Mouse (Mus musculus): ENCODE results near the gene Dscaml1. TPM values are rescaled to one million over a fixed set of nuclear protein-coding genes. Genes with fewer than 3 reads are reported as not detected.

Gene Dscaml1
- total and polyA plus RNA-seq, 2 experiments from 2014 or later = 10.5 to 47.4 TPM

DNA sequence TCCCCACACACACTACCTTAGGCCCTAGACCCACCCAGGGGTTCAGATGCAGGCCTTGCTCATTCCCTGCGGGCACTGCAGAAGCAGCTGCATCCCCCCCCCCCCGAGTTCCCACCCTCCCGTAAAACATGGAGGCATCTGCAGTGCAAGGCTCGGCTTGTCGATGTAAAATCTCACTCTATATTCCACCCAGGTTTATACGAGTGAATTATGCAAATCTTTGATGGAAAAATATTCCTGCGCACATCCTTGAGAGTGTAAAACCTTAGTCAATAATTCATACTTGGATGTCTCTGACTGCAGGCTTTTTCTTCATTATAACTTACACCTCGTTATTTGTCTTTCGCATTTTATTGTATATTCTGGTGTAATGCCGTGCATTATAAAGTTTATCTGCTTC lies 272.7 kb downstream of the Dscaml1 start:
- H3K9ac ChIP-seq (replicated peaks; ENCODE audit: low read length) = no peak overlapping the region
- WGBS = 72% methylated on average over 10 of the region's 10 CpGs
- H3K4me2 ChIP-seq (ENCODE audit: low read depth, low read length) = no peak overlapping the region
- ATAC-seq (no peak), DNase-seq (ENCODE audit: low spot score) (no peak)
- no peaks in the 10 kb centered on the region for H3K9me3 ChIP-seq (ENCODE audit: low read length)
- no peak for TF ChIP-seq CTCF (IDR thresholded peaks at IDR 0.05; ENCODE audit: low read depth)
- H3K4me3 ChIP-seq (ENCODE audit: low read length) = no peak overlapping the region
- H3K27me3 ChIP-seq (ENCODE audit: insufficient read depth, low read length) = no peaks in the 10 kb centered on the region
- H3K27ac ChIP-seq = no peak overlapping the region
- no peaks in the 10 kb centered on the region for H3K4me1 ChIP-seq (ENCODE audit: insufficient read depth, low read length)
- no peaks in the 10 kb centered on the region; the same call in 1 of the 2 replicates for H3K36me3 ChIP-seq (ENCODE audit: insufficient read depth, low read length)

DNA sequence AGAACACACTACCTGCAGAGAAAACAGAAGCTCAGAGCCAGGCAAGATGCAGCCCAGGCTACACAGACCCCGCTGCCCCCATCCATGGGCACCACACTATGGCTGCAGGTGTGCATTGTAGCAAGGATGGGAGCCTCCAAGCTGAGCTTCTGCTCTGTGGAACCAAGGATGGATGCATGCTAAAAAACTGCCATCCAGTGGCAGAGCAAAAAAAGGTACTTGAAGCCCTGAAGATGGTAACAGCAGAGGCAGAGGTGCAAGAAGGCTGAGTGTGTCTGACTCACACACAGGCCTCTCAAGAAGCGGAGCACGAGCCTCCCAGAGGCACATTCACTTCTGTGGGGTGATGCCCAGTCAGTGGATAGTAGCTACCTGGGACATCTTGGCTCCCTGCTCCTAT lies 276.8 kb downstream of the Dscaml1 start:
- H3K27me3 ChIP-seq (ENCODE audit: insufficient read depth, low read length) = no peaks in the 10 kb centered on the region
- no peak overlapping the region for H3K27ac ChIP-seq
- no peaks in the 10 kb centered on the region for H3K4me1 ChIP-seq (ENCODE audit: insufficient read depth, low read length)
- WGBS = 91% methylated on average over 3 of the region's 3 CpGs
- H3K9ac ChIP-seq (replicated peaks; ENCODE audit: low read length) = no peak overlapping the region
- H3K36me3 ChIP-seq (ENCODE audit: insufficient read depth, low read length) = no peaks in the 10 kb centered on the region; the same call in 1 of the 2 replicates
- H3K4me2 ChIP-seq (ENCODE audit: low read depth, low read length) = no peak overlapping the region
- TF ChIP-seq CTCF (IDR thresholded peaks at IDR 0.05; ENCODE audit: low read depth) = no peak
- DNase-seq (ENCODE audit: low spot score) (no peak), ATAC-seq (no peak)
- H3K9me3 ChIP-seq (ENCODE audit: low read length) = no peaks in the 10 kb centered on the region
- no peak overlapping the region for H3K4me3 ChIP-seq (ENCODE audit: low read length)

DNA sequence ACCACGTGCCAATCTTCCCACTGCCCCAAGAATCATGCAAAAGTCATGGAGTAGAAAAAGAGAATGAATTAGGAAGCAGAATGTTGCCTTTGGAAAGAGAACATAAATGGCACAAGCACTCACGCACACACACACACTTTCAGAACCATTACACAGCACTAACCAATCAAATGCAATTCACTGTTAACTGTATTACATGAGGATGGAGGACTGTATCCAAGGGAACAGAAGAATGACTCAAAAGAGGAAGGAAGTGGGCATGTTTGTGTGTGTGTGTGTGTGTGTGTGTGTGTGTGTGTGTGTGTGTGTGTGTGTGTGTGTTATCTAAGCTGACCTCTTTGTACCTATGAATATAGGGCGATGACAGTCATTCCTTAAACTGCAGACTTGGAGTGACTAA lies 278.0 kb downstream of the Dscaml1 start:
- WGBS = 75% methylated on average over 3 of the region's 3 CpGs
- Histone ChIP-seq H3K9ac (replicated peaks; ENCODE audit: low read length) (no peak overlapping the region), H3K4me1 (ENCODE audit: insufficient read depth, low read length) (no peaks in the 10 kb centered on the region), H3K4me2 (ENCODE audit: low read depth, low read length) (no peak overlapping the region), H3K27ac (no peak overlapping the region), H3K9me3 (ENCODE audit: low read length) (no peaks in the 10 kb centered on the region), H3K27me3 (ENCODE audit: insufficient read depth, low read length) (no peaks in the 10 kb centered on the region), H3K36me3 (ENCODE audit: insufficient read depth, low read length) (no peaks in the 10 kb centered on the region; the same call in 1 of the 2 replicates), H3K4me3 (ENCODE audit: low read length) (no peak overlapping the region)
- ATAC-seq = no peak
- TF ChIP-seq CTCF (IDR thresholded peaks at IDR 0.05; ENCODE audit: low read depth) = no peak
- DNase-seq (ENCODE audit: low spot score) = no peak

DNA sequence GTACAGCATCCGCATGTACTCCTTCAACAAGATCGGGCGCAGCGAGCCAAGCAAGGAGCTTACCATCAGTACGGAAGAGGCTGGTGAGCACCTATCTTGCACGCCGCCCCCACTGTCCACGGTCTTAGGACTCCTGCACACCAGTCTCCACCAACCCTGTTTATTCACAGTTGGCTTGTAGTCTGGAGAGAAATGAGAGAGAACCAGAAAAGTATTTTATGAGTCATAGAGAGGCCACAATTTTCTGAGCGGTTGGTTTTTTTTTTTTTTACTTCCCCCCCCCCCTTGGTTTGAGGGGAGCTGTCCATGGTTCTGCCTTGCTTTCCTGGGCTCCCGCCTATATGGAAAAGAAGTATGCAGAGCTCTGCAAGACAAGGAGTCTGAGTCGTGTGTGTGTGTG lies 283.9 kb downstream of the Dscaml1 start:
- Histone ChIP-seq H3K9ac (replicated peaks; ENCODE audit: low read length) (no peak overlapping the region), H3K36me3 (ENCODE audit: insufficient read depth, low read length) (no peaks in the 10 kb centered on the region), H3K9me3 (ENCODE audit: low read length) (no peaks in the 10 kb centered on the region), H3K4me3 (ENCODE audit: low read length) (no peak overlapping the region), H3K27me3 (ENCODE audit: insufficient read depth, low read length) (no peaks in the 10 kb centered on the region), H3K4me1 (ENCODE audit: insufficient read depth, low read length) (no peaks in the 10 kb centered on the region), H3K4me2 (ENCODE audit: low read depth, low read length) (no peak overlapping the region), H3K27ac (no peak overlapping the region)
- TF ChIP-seq CTCF (IDR thresholded peaks at IDR 0.05; ENCODE audit: low read depth) = no peak
- DNase-seq (ENCODE audit: low spot score) (no peak), ATAC-seq (no peak)
- 72% methylated on average over 11 of the region's 11 CpGs for WGBS

DNA sequence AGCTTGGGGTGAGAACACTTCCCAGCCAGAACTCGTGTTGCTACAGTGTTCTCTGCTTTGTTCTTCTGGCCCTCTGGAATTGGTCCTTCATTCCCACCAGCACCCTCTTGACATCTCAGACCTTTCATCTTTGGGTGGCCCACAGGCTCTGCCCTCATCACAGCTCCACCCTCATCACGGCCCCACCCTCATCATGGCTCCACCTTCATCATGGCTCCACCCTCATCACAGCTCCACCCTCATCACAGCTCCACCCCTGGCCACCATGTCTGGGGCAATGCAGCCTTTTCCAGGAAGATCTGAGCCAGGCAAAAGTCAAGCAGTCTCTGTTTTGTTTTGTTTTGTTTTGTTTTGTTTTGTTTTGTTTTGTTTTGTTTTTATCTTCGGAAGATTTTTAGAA lies 289.0 kb downstream of the Dscaml1 start:
- no peak overlapping the region for H3K9ac ChIP-seq (replicated peaks; ENCODE audit: low read length)
- H3K9me3 ChIP-seq (ENCODE audit: low read length) = no peaks in the 10 kb centered on the region
- DNase-seq (ENCODE audit: low spot score) = no peak
- H3K4me2 ChIP-seq (ENCODE audit: low read depth, low read length) = no peak overlapping the region
- no peak for ATAC-seq
- no peak overlapping the region for H3K27ac ChIP-seq
- H3K4me1 ChIP-seq (ENCODE audit: insufficient read depth, low read length) = no peaks in the 10 kb centered on the region
- H3K36me3 ChIP-seq (ENCODE audit: insufficient read depth, low read length) = no peaks in the 10 kb centered on the region
- WGBS = 71% methylated on average over 3 of the region's 3 CpGs
- TF ChIP-seq CTCF (IDR thresholded peaks at IDR 0.05; ENCODE audit: low read depth) = no peak
- H3K27me3 ChIP-seq (ENCODE audit: insufficient read depth, low read length) = no peaks in the 10 kb centered on the region
- H3K4me3 ChIP-seq (ENCODE audit: low read length) = no peak overlapping the region

DNA sequence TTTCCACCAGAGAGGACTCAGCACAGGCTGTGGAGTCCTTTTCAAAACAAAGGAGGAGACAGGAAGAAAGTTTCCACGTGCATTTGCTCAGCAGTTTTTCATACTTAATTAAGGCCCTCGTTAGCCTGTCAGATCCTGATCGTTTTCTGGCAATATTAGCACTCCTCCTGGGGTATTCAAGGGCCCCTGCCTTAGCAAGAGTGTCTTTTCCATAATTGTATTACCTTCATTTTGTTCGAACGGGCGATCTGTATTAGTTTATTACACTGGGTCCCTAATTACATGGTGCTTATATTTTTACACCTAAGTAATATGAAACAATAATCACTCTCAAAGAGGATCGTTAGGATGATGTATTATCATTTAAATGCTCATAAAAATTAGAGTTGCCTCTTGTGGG lies 293.6 kb downstream of the Dscaml1 start:
- Histone ChIP-seq H3K4me2 (ENCODE audit: low read depth, low read length) (no peak overlapping the region), H3K9ac (replicated peaks; ENCODE audit: low read length) (no peak overlapping the region), H3K36me3 (ENCODE audit: insufficient read depth, low read length) (peaks cover 3% of the 10 kb centered on the region; the same call in 1 of the 2 replicates), H3K4me1 (ENCODE audit: insufficient read depth, low read length) (no peaks in the 10 kb centered on the region), H3K27ac (no peak overlapping the region), H3K4me3 (ENCODE audit: low read length) (no peak overlapping the region), H3K9me3 (ENCODE audit: low read length) (no peaks in the 10 kb centered on the region), H3K27me3 (ENCODE audit: insufficient read depth, low read length) (no peaks in the 10 kb centered on the region)
- ATAC-seq (no peak), DNase-seq (ENCODE audit: low spot score) (no peak)
- TF ChIP-seq CTCF (IDR thresholded peaks at IDR 0.05; ENCODE audit: low read depth) = no peak
- WGBS = 51% methylated on average over 7 of the region's 7 CpGs

DNA sequence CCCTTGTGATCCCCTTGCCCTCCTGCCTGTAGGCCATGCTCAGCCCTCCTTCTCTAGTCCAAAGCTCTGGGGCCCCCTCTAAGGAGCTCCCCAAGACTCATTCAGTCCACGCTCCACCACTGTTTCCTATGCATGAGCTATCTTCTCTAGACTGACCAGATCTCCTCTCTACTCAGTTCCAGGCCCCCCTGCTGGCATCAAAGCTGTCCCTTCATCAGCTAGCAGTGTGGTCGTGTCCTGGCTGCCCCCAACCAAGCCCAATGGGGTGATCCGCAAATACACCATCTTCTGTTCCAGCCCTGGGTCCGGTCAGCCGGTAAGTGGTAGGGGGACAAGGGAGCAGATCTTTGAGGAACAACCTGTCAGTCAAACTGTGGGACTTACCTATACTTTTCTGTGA lies 305.4 kb downstream of the Dscaml1 start:
- Histone ChIP-seq H3K4me2 (ENCODE audit: low read depth, low read length) (no peak overlapping the region), H3K27ac (no peak overlapping the region), H3K9me3 (ENCODE audit: low read length) (no peaks in the 10 kb centered on the region), H3K27me3 (ENCODE audit: insufficient read depth, low read length) (no peaks in the 10 kb centered on the region), H3K9ac (replicated peaks; ENCODE audit: low read length) (no peak overlapping the region), H3K4me1 (ENCODE audit: insufficient read depth, low read length) (no peaks in the 10 kb centered on the region), H3K4me3 (ENCODE audit: low read length) (no peak overlapping the region), H3K36me3 (ENCODE audit: insufficient read depth, low read length) (no peaks in the 10 kb centered on the region)
- 87% methylated on average over 5 of the region's 5 CpGs for WGBS
- DNase-seq (ENCODE audit: low spot score) (no peak), ATAC-seq (no peak)
- TF ChIP-seq CTCF (IDR thresholded peaks at IDR 0.05; ENCODE audit: low read depth) = no peak
